Mouse (Mus musculus): ENCODE data around the gene Rps19bp1. TPM values are rescaled to one million over a fixed set of nuclear protein-coding genes. Genes with fewer than 3 reads are reported as not detected.
A peak's percentile ranks its signal among the peaks of the same experiment; 100 is the strongest.

Gene Rps19bp1
- total RNA-seq, 2 experiments from 2014 or later: 10.1 to 15.4 TPM

DNA sequence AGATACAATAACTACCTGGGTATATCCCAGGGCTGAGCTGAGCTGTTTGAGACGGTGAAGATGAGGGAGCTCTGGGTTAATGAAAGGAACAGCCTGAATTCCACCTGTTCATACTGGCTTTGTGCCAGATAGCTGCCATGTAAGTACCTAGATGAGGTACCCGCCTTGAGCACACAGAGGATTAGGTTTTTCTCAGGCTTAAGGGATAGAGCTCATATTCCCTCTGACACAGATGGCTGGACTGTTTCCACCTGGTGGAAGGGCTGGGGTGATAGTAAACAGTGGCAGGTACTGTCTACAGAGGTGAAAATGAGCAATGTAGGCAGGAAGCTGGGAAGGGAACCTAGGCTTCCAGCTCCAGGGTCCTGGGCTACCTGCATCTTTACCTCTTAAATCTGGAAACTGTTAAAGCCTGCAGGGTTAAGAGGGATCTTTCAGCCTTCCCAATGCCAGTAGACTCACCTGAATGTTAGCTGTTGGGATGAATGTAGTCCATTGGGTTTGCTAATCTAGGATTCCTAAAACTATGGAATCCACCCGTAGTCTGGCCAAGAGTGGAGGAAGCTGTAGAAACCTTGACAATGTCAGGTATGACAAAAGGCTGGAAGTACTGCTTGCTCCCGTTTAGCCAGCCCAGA lies 6.4 kb downstream of the Rps19bp1 start:
- ATAC-seq (replicated peaks; ENCODE audit: low FRiP score, poor library complexity, severe bottlenecking): no peak

DNA sequence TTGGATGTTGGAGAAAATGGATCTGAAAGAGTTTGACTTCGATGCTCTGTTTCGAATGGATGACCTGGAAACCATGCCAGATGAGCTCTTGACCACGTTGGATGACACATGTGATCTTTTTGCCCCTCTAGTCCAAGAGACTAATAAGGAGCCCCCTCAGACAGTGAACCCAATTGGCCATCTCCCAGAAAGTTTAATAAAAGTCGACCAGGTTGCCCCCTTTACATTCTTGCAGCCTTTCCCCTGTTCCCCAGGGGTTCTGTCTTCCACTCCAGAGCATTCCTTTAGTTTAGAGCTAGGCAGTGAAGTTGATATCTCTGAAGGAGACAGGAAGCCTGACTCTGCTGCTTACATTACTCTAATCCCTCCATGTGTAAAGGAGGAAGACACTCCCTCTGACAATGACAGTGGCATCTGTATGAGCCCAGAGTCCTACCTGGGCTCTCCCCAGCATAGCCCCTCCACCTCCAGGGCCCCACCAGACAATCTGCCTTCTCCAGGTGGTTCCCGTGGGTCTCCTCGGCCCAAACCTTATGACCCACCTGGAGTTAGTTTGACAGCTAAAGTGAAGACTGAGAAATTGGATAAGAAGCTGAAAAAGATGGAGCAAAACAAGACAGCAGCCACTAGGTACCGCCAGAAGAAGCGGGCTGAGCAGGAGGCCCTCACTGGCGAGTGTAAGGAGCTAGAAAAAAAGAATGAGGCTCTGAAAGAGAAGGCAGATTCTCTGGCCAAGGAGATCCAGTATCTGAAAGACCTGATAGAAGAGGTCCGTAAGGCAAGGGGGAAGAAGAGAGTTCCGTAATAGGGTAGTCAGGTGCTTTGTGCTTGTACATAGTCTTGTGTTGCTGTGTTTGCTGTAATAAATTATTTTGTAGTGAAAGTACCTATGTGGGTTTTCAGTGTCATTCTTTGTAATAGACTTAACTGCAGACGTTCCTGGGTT lies 7.2 kb downstream of the Rps19bp1 start:
- no peak for ATAC-seq (replicated peaks; ENCODE audit: low FRiP score, poor library complexity, severe bottlenecking)

DNA sequence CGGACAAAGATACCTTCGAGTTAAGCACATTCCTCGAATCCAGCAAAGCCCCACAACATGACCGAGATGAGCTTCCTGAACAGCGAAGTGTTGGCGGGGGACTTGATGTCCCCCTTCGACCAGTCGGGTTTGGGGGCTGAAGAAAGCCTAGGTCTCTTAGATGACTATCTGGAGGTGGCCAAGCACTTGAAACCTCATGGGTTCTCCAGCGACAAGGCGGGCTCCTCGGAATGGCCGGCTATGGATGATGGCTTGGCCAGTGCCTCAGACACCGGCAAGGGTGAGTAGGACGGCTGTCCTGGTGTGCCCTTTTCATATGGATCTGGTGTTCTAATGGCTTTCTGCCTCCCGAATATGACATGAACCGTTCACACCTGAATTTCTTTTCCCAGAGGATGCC lies 7.9 kb downstream of the Rps19bp1 start:
- no peak for ATAC-seq (replicated peaks; ENCODE audit: low FRiP score, poor library complexity, severe bottlenecking)

DNA sequence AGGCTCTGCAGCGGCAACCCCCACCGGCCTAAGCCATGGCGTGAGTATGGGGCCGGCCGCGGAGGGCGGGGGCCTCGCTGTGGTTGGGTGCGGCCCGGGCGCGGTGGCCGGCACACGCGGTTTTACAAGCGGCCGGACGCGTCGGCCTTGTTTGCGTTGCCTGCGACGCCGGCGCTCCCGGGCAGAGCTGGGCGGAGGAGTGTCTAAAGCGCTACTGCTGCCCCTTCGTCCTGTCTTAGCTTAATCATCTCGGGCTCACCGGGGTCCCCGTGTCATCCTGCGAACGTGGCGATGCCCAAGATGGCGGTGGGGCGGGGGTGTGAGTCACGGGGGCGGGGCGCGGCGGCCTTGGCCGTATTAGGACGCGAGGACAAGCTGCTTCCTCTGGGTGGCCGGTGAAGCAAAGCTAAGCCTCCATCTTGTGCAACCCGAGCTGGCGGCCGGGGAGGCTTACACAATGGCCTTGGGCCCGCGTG lies 8.4 kb downstream of the Rps19bp1 start:
- peak; percentile 34 for ATAC-seq (replicated peaks; ENCODE audit: low FRiP score, poor library complexity, severe bottlenecking)

DNA sequence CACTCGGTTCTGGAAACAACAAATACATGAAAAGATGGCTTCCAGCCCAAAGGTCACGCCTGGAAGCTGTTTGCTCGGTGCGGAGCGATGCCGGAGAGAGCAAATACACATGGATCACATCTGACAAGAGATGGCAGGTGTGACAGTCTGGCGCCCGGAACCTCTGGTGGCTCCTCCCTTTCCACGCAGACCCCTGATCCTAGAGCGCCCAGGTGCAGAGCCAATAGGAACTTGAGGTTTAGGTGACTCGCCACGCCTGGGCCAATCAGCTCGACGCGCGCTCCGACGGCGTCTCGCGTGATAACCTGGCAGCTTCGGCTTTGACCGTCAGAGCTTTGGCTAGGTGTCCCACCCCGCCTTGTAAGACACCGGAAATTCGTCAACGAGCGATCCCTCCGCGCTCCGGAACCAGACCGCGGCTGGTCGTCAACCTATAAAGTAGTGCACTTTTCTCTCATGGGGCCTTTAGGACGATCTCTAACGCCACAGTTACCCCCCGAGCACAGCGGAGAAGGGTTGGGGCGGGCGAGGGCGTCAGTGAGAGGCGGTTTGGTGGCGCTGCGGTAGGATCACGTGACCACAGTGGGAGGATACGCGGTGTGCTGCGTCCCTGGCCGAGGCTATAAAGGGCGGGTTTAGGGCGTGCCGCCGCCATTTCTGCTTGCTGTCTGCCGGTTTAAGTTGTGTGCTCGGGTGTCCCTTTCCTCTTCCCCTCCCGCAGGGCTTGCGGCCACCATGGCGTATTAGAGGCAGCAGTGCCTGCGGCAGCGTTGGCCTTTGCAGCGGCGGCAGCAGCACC lies 9.1 kb downstream of the Rps19bp1 start, which contains the start of gene Atf4:
TSS of gene Atf4 (plus strand) at position 338 of the 799 bp plus-strand sequence.
- peak; percentile 77 for ATAC-seq (replicated peaks; ENCODE audit: low FRiP score, poor library complexity, severe bottlenecking)

DNA sequence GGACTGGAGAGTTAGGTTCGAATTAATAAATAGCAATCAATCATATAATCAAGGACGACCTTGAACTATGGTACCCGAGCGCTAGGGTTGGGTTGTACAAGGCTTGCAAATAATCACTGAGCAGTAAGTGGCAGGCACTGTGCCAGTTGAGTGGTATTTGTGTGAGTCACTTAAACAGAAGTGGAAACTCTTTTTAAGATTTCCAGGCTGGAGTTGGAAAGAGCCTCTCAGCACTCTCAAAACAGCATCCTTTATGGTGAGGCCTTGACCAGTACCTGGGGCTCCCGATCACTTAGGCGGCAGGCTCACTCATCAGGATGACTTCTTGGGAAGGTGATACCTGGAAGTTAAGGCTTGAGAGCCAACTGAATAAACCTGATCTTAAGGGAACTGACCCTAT lies 9.9 kb downstream of the Rps19bp1 start:
- no peak for ATAC-seq (replicated peaks; ENCODE audit: low FRiP score, poor library complexity, severe bottlenecking)

DNA sequence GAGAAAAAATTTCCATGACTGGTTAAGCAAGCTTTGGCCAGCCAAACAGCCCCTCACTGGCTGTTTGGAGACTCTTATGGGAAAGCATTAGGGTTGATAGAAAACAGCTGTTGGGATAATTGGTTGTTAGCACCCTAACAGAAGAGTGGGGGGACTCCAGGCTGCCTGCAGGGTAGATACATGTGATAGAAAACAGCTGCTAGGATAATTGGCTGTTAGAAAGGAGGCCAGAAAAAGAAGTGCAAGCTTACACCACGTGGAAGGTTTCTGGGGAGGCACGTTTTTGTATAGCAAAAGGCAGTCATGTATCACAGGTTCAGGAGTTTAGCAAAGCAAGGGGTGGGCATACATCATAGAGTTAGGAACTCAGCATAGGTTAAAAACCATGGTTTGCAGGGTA lies 10.6 kb downstream of the Rps19bp1 start:
- no peak for ATAC-seq (replicated peaks; ENCODE audit: low FRiP score, poor library complexity, severe bottlenecking)

DNA sequence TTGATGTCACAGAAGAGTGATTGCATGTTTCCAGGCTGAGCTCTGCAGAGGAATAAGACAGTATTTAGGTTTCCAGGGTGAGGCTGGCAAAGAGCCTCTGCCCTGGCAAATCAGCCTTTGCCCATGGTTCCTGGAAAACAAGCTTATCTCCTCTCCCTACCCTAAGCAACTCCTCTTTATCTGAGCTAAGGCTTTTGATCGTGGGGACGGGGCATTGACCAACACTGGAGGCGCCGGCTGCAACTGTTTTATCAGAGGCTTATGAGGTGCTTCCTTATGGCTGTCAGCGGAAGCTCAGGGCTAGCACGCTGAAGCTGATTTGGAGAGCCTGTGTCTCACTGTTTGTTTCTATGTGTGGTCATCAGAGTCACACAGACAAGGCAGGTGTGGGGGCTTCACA lies 13.5 kb downstream of the Rps19bp1 start:
- ATAC-seq (replicated peaks; ENCODE audit: low FRiP score, poor library complexity, severe bottlenecking): peak; percentile 32

DNA sequence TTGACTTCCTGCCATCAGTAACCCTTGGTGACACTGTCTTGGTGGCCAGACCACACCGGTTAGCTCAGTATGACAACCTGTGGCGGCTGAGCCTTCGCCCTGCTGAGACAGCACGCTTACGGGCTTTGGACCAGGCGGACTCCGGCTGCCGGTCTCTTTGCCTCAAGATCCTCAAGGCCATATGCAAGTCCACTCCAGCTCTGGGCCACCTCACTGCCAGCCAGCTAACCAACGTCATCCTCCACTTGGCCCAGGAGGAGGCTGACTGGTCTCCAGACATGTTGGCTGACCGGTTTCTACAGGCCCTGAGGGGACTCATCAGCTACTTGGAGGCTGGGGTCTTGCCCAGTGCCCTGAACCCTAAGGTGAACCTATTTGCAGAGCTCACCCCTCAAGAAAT lies 14.4 kb downstream of the Rps19bp1 start:
- ATAC-seq (replicated peaks; ENCODE audit: low FRiP score, poor library complexity, severe bottlenecking): no peak

DNA sequence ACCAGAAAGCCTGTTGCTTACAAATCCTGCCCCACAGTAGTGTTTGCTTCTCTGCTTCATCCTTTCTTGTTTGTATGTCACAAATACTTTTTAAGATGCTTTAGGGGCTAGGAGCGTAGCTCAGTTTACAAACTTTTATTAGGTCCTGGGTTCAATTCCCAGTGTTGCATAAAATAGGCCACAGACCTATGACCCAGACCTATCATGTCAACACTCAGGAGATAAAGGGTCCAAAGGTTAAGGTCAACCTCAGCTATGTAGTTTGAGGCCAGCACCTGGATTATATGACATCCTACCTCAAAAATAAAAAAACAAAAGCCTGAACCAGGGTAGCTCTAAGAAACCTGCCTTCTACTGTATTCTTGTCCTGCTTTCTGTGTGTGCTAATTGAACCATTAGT lies 15.5 kb downstream of the Rps19bp1 start:
- ATAC-seq (replicated peaks; ENCODE audit: low FRiP score, poor library complexity, severe bottlenecking): no peak

DNA sequence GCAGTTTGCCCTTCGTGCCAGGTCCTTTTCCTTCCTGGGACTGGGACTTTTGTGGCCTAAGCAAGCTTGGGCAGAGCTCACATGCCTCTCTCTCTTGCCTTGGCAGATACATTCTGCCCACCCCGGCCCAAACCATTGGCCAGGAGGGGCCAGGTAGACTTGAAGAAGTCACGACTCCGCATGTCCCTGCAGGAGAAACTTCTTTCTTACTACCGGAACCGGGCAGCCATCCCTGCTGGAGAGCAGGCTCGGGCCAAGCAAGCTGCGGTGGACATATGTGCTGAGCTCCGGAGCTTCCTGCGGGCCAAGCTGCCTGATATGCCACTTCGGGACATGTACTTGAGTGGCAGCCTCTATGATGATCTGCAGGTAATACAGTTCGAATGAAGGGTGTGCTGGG lies 16.0 kb downstream of the Rps19bp1 start:
- ATAC-seq (replicated peaks; ENCODE audit: low FRiP score, poor library complexity, severe bottlenecking): no peak

DNA sequence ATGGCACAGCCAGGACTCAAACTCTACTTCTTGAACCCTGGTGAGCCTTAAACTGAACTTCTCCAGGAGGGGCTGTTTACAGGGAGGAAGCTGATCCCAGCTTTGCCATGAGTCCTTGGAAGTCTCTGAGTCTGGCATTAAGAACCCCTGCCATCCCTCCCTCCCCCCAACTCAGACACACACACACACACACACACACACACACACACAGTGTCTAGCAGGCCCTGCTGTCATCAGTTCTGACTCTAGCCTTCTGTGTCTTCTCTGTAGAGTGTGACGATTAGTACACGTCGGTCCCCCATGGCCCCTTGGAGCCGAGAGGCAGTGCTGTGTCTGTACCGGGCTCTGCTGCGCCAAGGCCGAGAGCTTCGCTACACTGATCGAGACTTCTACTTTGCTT lies 28.6 kb downstream of the Rps19bp1 start, which contains the start of gene AC140267.1:
TSS of gene AC140267.1 (plus strand) at position 301 of the 400 bp plus-strand sequence.
- no peak for ATAC-seq (replicated peaks; ENCODE audit: low FRiP score, poor library complexity, severe bottlenecking)

DNA sequence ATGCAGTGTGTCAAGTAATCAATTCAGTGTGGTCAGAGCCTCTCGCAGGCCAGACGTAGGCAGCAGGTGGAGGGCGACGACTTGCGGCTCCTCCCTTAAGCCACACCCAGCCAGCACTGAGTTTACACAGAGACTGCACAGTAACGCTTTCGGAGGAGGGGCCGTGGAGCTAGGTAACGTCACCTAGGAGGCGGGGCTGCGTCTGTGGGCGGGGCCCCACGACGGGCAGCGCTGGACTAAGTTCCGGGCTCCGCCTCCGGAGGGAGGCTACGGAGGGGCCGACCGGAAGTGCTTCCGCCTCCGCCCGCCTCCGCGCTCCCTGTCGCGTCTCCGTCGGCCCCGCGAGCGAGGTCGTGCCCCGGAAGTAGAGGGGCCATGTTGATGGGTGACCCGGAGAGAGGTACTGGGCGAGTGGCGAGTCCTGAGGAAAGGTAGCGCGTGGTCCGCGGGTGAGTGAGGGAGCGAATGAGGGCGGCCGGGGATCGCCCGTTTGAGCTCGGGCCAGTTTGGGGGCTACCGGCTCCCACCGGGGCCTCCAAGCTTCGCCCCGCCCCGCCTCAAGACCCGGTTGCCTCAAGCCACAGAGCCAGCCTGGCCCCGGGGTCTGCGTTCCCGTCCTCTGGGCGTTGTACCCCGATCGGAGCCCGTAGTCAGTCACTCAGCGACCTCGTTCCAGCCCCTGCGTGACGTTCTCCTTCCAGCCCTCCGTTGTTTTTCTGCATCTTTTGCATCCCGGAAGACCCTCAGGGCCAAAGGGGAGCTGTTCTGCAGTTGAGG lies 30.2 kb downstream of the Rps19bp1 start, which contains the start of gene Mief1:
TSS of gene Mief1 (plus strand) at position 286 of the 777 bp plus-strand sequence.
- peak; percentile 95 for ATAC-seq (replicated peaks; ENCODE audit: low FRiP score, poor library complexity, severe bottlenecking)

DNA sequence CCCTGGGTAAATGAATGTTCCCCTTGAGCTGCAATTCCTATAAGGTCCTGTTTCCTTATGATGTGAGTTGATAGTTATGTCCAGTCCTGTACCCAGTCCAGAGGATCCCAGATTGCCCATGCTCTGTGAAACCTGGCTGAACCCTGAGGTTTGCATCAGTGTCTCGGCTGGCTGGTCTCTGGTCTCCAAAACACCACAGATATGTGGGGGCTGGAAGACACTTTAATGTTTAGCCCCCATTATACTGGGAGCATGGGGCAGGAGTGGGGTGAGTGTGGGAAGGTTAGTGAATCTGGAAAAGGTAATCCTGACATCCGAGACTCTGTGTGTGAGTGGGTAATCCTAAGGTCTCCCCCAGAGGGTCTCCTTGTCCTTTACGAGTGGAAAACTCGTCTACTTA lies 31.1 kb downstream of the Rps19bp1 start:
- ATAC-seq (replicated peaks; ENCODE audit: low FRiP score, poor library complexity, severe bottlenecking): no peak

DNA sequence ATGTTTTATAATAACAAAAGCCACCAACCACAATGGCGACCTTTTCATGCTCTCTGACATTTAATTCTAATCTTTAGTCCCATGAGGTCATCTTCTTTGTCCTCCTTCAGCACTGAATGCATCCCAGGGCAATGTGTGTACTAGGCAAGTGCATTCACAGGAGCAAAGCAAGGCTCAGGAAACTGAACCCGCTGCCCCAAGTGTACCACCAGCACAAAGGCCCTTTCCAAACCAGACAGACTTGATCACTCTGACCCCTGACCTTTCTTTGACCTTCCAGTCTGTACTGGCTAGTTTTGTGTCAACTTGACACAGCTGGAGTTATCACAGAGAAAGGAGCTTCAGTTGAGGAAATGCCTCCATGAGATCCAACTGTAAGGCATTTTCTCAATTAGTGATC lies 31.8 kb downstream of the Rps19bp1 start:
- no peak for ATAC-seq (replicated peaks; ENCODE audit: low FRiP score, poor library complexity, severe bottlenecking)

DNA sequence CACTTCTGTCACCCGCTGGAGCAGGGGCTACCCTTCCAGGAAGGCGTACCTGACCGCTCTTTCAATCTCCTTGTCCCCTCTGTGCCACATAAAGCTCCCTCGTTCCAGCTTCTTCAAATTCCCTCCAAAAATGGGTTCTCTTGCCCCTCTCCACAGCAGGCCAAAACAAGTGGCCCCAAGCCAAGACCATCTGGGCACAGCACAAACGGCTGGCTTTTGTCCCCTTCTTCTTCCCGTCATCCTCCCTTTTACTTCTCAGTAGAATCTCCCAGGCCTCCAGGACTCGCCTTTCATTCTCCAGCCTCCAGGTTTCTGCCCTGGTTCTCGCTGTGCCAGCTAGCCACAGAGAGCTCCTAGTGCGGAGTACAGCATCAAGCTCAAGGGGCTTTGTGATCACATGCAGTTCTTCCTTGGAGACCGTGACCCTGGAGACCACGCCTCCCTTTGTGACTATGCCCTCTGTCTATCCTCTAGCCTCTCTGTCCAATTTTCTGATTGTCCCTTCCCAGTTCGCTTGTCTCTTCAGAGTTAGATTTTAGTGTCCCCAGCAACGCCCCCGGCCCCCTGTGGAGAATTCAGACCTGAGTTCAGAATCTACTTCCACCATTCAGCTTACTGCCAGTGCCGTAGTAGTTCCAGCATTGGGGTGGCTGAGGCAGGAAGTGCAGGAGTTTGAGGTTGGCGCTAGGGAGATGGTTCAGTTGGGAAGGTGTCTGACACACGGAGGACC lies 35.9 kb downstream of the Rps19bp1 start:
- no peak for ATAC-seq (replicated peaks; ENCODE audit: low FRiP score, poor library complexity, severe bottlenecking)

DNA sequence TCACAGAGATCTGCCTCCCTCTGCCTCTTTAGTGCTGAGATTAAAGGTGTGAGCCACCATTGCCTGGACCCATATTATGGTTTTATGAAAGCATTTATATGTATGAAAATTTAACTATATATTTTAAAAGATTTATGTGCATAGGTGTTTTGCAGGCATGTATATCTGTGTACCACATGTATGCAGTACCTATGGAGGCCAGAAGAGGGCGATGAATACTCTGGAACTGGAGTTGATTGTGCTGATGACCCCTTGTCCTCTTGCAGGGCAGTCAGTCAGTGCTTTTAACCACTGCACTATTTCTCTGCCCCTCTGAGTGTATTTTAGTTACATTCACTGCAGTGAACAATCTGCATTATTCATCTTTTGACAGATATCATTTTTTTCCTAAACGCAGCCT lies 38.3 kb downstream of the Rps19bp1 start:
- peak; percentile 76 for ATAC-seq (replicated peaks; ENCODE audit: low FRiP score, poor library complexity, severe bottlenecking)

DNA sequence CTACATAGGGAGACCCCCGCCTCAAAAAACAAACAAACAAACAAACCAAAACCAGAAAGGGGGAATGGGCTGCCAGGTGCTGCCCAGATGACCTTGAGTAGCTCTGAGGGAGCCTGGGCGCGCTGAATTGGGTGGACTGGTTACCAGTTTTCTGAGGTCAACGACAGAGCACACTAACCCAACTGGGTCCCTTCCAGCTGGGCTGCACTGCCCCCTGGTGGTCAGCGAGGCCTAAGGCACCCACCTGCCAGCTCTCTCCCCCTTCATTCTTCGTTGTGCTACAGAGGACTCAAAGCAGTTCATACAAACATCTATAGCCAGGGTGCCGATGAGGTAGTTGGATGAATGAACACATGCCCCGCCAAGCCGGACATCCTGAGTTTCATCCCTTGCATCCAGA lies 38.9 kb downstream of the Rps19bp1 start:
- ATAC-seq (replicated peaks; ENCODE audit: low FRiP score, poor library complexity, severe bottlenecking): peak; percentile 92

DNA sequence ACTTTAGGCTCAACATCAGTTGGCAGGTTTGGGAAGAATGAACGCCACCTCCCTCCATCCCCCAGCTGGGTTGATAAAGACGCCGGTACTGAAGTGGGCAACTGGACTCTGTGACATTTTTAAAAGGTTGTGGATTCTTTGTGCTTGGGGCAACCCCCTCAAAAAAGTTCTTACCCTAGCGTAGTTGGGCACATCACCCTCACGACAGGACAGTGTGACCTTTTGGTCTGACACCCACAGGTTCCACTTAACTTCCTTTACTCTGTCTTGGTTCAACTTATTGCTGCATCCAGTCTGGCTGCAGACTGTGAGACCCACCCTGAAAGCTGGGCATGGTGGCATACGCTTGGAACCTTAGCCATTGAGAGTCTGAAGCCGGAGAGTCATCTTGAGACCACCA lies 40.4 kb downstream of the Rps19bp1 start:
- no peak for ATAC-seq (replicated peaks; ENCODE audit: low FRiP score, poor library complexity, severe bottlenecking)
